Mouse (Mus musculus) splenic B cell, adult 2 months (primary cell): Measurements from ENCODE around the gene Tmem52b.

ENCODE experiments used
- DNase-seq: peaks from one replicate; pipeline ENCODE4 v3.0.0-alpha.2; 2011; ENCODE audit warnings: low read depth, low spot score
- H3K27me3 ChIP-seq: 2 replicates; pipeline ENCODE4 v1.6.1; 2012; ENCODE audit warnings: mild to moderate bottlenecking, low read length, moderate library complexity, mixed read lengths; ENCODE audit not compliant: control insufficient read depth, poor library complexity, insufficient read depth, severe bottlenecking
- H3K36me3 ChIP-seq: 2 replicates; pipeline ENCODE4 v1.6.1; 2012; ENCODE audit warnings: mild to moderate bottlenecking, low read length, moderate library complexity, mixed read lengths; ENCODE audit not compliant: control insufficient read depth, poor library complexity, insufficient read depth, severe bottlenecking

The Tmem52b gene

GRCm38 (mm10) chr6:129515068-129515467 is 2.7 kb downstream of the Tmem52b start:
- no peaks in the 10 kb centered on the region for H3K27me3 ChIP-seq
- DNase-seq: no peak

GRCm38 (mm10) chr6:129516388-129516787 is 4.0 kb downstream of the Tmem52b start:
- H3K27me3 ChIP-seq: no peaks in the 10 kb centered on the region
- H3K36me3 ChIP-seq: no peaks in the 10 kb centered on the region
- no peak for DNase-seq

More at GRCm38 (mm10) chr6:129515068-129515467, 2.7 kb downstream of the Tmem52b start:
- H3K36me3 ChIP-seq: no peaks in the 10 kb centered on the region

- DNase-seq: peak; percentile 74
- H3K27me3 ChIP-seq: no peaks in the 10 kb centered on the region
- H3K36me3 ChIP-seq: no peaks in the 10 kb centered on the region
Observed at GRCm38 (mm10) chr6:129517752-129518408, 5.5 kb downstream of the Tmem52b start.

- no peak for DNase-seq
- Histone ChIP-seq H3K27me3 (no peaks in the 10 kb centered on the region), H3K36me3 (no peaks in the 10 kb centered on the region)
Observed at GRCm38 (mm10) chr6:129526069-129526468, 13.7 kb downstream of the Tmem52b start.

- no peaks in the 10 kb centered on the region for H3K27me3 ChIP-seq
- H3K36me3 ChIP-seq: no peaks in the 10 kb centered on the region
- no peak for DNase-seq
Observed at GRCm38 (mm10) chr6:129527416-129527815, 15.1 kb downstream of the Tmem52b start.

- no peaks in the 10 kb centered on the region for H3K27me3 ChIP-seq
- H3K36me3 ChIP-seq: no peaks in the 10 kb centered on the region
- no peak for DNase-seq
Observed at GRCm38 (mm10) chr6:129529605-129530004, 17.2 kb downstream of the Tmem52b start.

GRCm38 (mm10) chr6:129530261-129530660 is 17.9 kb downstream of the Tmem52b start:
- no peaks in the 10 kb centered on the region for H3K27me3 ChIP-seq
- DNase-seq: no peak
- H3K36me3 ChIP-seq: no peaks in the 10 kb centered on the region

- Histone ChIP-seq H3K36me3 (no peaks in the 10 kb centered on the region), H3K27me3 (no peaks in the 10 kb centered on the region)
- peak; percentile 23 for DNase-seq
Observed at GRCm38 (mm10) chr6:129532556-129532941, 20.2 kb downstream of the Tmem52b start.

GRCm38 (mm10) chr6:129532942-129533860 is 20.8 kb downstream of the Tmem52b start, which contains the start of gene Gabarapl1:
Gene Gabarapl1 (plus strand): TSS chr6:129533160.
- Histone ChIP-seq H3K27me3 (no peaks in the 10 kb centered on the region), H3K36me3 (no peaks in the 10 kb centered on the region)
- DNase-seq: peak; percentile 62

GRCm38 (mm10) chr6:129534057-129534456 is 21.7 kb downstream of the Tmem52b start:
- H3K36me3 ChIP-seq: no peaks in the 10 kb centered on the region
- no peak for DNase-seq
- no peaks in the 10 kb centered on the region for H3K27me3 ChIP-seq

GRCm38 (mm10) chr6:129534627-129535190 is 22.4 kb downstream of the Tmem52b start:
- DNase-seq: no peak
- Histone ChIP-seq H3K27me3 (no peaks in the 10 kb centered on the region), H3K36me3 (no peaks in the 10 kb centered on the region)

- H3K27me3 ChIP-seq: no peaks in the 10 kb centered on the region
- H3K36me3 ChIP-seq: no peaks in the 10 kb centered on the region
- no peak for DNase-seq
Observed at GRCm38 (mm10) chr6:129535723-129536122, 23.4 kb downstream of the Tmem52b start.

GRCm38 (mm10) chr6:129538555-129538954 is 26.2 kb downstream of the Tmem52b start:
- no peak for DNase-seq
- Histone ChIP-seq H3K36me3 (no peaks in the 10 kb centered on the region), H3K27me3 (no peaks in the 10 kb centered on the region)

- no peaks in the 10 kb centered on the region for H3K27me3 ChIP-seq
- no peaks in the 10 kb centered on the region for H3K36me3 ChIP-seq
- DNase-seq: no peak
Observed at GRCm38 (mm10) chr6:129541931-129542330, 29.6 kb downstream of the Tmem52b start.

GRCm38 (mm10) chr6:129542540-129542939 is 30.2 kb downstream of the Tmem52b start:
- no peak for DNase-seq
- H3K27me3 ChIP-seq: no peaks in the 10 kb centered on the region

More at GRCm38 (mm10) chr6:129542540-129542939, 30.2 kb downstream of the Tmem52b start:
- no peaks in the 10 kb centered on the region for H3K36me3 ChIP-seq
